Mouse (Mus musculus): ENCODE measurements around the gene Zfp128. TPM values are rescaled to one million over a fixed set of nuclear protein-coding genes. Genes with fewer than 3 reads are reported as not detected.
"Not testable (repeated sequence)": the region's sequence is repeated elsewhere in the genome, so short reads cannot be mapped to it uniquely, and the experiment has no call there.

The Zfp128 gene
- polyA plus RNA-seq (2015; fragmentation: Nextera tagmentation; extraction: Ambion mirVana), result 6.8 and 7.1 TPM in 2 replicates

DNA sequence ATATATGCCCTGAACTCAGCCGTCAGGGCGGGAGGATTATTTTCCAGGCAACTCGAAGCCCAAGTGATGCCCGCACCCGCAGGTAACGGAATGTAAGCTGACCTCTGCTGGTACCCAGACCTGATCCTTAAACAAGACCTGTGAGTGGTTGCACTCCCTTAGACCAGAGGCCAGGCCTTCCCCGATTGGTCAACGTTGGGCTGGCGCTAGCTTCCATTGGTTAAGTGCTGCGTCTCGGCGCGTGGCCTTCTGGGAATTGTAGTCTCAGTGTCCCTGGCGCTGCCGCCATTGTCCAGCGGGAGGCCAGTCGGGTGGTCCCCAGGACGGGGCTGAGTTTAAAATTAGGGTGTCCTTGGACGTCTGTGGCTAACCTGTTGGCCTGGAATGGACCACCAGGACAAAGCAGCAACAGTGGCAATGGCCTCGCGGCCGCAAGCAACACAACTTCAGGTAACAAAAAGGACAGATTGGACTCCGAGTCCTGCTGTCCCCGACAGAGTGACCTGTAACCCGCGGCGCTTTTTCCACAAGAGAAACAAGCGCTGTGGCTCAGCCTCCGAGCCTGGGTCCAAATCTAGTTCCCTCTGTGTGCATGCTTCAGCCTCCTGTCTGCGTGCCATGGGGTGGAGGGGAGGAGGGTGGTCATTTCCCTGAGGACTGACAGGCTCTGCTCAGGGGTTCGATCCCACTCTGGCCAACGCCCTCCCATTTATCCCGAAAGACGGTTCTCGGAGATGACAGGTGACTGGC lies at the start of gene Zfp128:
TSS of gene Zfp128 (plus strand) at position 267 of the 750 bp plus-strand sequence.
- ATAC-seq, result peak; percentile 99
- Histone ChIP-seq H3K4me2 (ENCODE audit: low read length) (peak within 1 kb of the TSS; percentile 83), H3K27ac (ENCODE audit: low read depth, low read length) (peak within 1 kb of the TSS; percentile 60), H3K4me3 (ENCODE audit: low read length) (peak within 1 kb of the TSS; percentile 76), H3K9ac (ENCODE audit: low read depth, low read length) (peak within 1 kb of the TSS; percentile 77), H3K36me3 (ENCODE audit: control insufficient read depth, insufficient read depth, low read length) (peaks cover 17% of the 10 kb centered on the region), H3K27me3 (replicated peaks; ENCODE audit: control insufficient read depth, insufficient read depth, low read length) (no peaks in the 10 kb centered on the region), H3K4me1 (ENCODE audit: control insufficient read depth, insufficient read depth, low read depth, low read length) (peaks cover 13% of the 10 kb centered on the region), H3K9me3 (ENCODE audit: control insufficient read depth, low read length) (no peaks in the 10 kb centered on the region)
- WGBS, result 1% methylated on average over 35 of the region's 35 CpGs

DNA sequence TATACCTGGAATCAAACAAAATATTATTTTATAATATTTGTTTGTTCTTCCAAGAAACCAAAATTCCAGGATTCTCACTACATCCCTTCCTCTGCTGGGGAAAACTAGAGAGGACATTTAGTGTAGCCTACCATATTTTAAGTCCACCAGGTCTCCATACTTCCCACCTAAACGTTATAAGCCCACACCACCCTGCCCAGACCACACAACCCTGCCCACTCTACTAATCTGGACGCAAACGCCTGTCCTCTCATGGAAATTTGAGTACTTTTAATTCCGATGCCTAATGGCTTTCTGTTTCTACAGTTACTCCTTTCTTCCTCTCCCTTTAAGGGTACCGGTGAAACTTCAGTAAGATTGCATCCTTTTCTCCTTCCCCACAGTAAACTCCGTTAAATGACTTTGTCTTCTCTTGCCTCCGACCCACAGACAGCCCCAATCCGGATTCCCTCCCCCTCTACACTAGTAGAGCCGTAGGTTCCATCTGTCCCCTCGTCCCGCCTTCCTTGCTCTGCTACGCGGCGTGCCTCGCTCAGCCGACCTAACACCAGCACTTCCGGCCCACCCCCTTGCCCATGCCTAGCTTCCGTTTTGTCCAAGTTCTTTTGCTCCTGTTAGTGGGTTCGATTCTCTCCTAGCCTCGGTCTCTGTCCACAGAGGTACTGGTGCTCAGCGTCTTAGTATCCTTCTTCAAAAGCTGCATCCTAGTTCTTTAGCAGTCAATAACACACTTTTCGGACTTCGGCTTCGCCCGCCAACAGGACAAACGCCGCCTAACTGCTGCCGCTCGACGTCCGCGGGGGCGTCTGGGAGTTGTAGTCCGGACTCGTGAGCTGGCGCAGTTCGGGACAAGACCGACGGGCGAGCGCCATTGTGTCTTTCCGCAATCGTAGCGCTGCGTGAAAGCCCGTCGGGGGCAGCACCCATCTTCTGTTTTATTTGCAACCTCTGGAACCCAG lies 46.5 kb upstream of the Zfp128 start, which contains the start of gene Zfp110:
TSS of gene Zfp110 (plus strand) at position 600 of the 959 bp plus-strand sequence.
- H3K4me3 ChIP-seq (ENCODE audit: low read length), result peak within 1 kb of the TSS; percentile 52
- peak within 1 kb of the TSS; percentile 63 for H3K4me2 ChIP-seq (ENCODE audit: low read length)
- H3K4me1 ChIP-seq (ENCODE audit: control insufficient read depth, insufficient read depth, low read depth, low read length), result no peaks in the 10 kb centered on the region
- H3K27me3 ChIP-seq (replicated peaks; ENCODE audit: control insufficient read depth, insufficient read depth, low read length), result no peaks in the 10 kb centered on the region
- H3K9me3 ChIP-seq (ENCODE audit: control insufficient read depth, low read length), result peaks cover 17% of the 10 kb centered on the region
- ATAC-seq, result peak; percentile 98
- peak within 1 kb of the TSS; percentile 55 for H3K9ac ChIP-seq (ENCODE audit: low read depth, low read length)
- H3K27ac ChIP-seq (ENCODE audit: low read depth, low read length), result peak within 1 kb of the TSS; percentile 40
- peaks cover 27% of the 10 kb centered on the region for H3K36me3 ChIP-seq (ENCODE audit: control insufficient read depth, insufficient read depth, low read length)
- WGBS, result 4% methylated on average over 47 of the region's 47 CpGs

DNA sequence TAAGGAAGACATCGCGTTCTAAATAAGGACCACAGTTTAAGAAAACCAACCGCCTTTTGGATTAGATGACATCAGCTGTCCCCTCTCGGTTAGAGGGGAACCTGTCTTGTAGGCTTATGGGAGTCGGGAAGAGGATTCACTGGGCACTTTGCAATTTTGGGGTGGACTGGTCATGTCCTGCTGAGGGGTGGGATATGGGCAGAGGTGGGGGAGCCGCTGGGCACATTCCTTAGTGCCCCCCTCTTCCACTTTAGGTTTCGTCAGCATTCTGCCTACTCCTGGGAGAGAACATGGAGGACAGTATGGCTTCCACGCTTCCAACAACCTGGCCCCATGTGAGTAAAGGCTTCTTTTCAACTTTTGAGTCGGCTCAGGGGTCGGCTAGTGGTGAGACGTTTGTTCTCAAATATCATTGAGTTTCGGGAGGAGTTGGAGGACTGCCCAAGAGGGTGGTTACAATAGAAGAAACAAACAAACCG lies 45.7 kb upstream of the Zfp128 start:
- H3K4me1 ChIP-seq (ENCODE audit: control insufficient read depth, insufficient read depth, low read depth, low read length), result no peaks in the 10 kb centered on the region
- peak overlapping the region; percentile 55 for H3K9ac ChIP-seq (ENCODE audit: low read depth, low read length)
- H3K36me3 ChIP-seq (ENCODE audit: control insufficient read depth, insufficient read depth, low read length), result peaks cover 33% of the 10 kb centered on the region
- ATAC-seq, result peak; percentile 60
- H3K27me3 ChIP-seq (replicated peaks; ENCODE audit: control insufficient read depth, insufficient read depth, low read length), result no peaks in the 10 kb centered on the region
- peak overlapping the region; percentile 63 for H3K4me2 ChIP-seq (ENCODE audit: low read length)
- WGBS, result 34% methylated on average over 13 of the region's 13 CpGs
- H3K4me3 ChIP-seq (ENCODE audit: low read length), result peak overlapping the region; percentile 52
- H3K9me3 ChIP-seq (ENCODE audit: control insufficient read depth, low read length), result peaks cover 21% of the 10 kb centered on the region
- H3K27ac ChIP-seq (ENCODE audit: low read depth, low read length), result peak overlapping the region; percentile 40

DNA sequence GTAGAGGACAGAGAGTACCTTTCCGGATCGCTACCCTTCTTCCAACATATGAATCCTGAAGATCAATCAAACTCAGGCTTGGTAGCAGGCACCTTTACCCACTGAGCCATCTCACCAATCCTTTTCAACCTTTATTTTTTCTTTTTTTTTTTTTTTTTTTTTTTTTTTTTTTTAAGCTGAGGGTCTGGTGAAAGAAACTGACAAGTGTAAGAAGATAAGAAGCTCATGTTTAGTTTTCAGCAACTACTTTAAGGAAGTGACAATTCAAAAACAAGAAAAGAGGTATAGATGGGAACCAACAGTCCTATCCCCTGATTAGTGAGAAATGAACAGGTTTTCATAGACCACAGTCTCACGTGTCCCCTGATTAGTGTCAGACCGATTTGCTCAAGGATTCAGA lies 45.2 kb upstream of the Zfp128 start:
- WGBS, result 94% methylated on average over 4 of the region's 4 CpGs
- H3K9me3 ChIP-seq (ENCODE audit: control insufficient read depth, low read length), result peaks cover 25% of the 10 kb centered on the region

DNA sequence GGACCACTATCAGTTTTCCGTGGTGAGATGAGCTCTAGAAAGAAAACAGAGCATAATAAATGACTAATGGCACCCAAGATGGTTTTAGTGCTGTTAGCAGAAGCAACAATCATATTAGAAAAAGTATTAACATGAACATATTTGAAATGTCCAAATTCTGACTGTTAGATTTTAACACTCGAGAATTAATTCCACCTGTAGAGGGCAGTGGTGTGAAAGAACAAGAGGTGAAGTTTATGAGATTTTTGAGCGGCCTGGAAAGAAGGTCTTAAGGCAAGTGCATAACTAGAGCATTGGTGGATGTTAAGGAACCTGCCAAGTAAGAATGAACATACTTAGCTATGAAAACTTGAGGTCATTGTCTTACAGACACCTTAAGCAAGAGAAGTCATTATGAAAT lies 6.7 kb upstream of the Zfp128 start:
- 27% methylated on average over 3 of the region's 3 CpGs for WGBS
- Histone ChIP-seq H3K36me3 (ENCODE audit: control insufficient read depth, insufficient read depth, low read length) (no peaks in the 10 kb centered on the region), H3K9me3 (ENCODE audit: control insufficient read depth, low read length) (peaks cover 2% of the 10 kb centered on the region; the same call in 1 of the 2 replicates), H3K4me3 (ENCODE audit: low read length) (no peak overlapping the region), H3K27ac (ENCODE audit: low read depth, low read length) (no peak overlapping the region), H3K9ac (ENCODE audit: low read depth, low read length) (no peak overlapping the region), H3K27me3 (replicated peaks; ENCODE audit: control insufficient read depth, insufficient read depth, low read length) (no peaks in the 10 kb centered on the region), H3K4me2 (ENCODE audit: low read length) (no peak overlapping the region), H3K4me1 (ENCODE audit: control insufficient read depth, insufficient read depth, low read depth, low read length) (no peaks in the 10 kb centered on the region)
- no peak for ATAC-seq

More for the DNA sequence above, 45.2 kb upstream of the Zfp128 start:
- no peak overlapping the region for H3K9ac ChIP-seq (ENCODE audit: low read depth, low read length)
- H3K4me2 ChIP-seq (ENCODE audit: low read length), result peak overlapping the region; percentile 63
- H3K36me3 ChIP-seq (ENCODE audit: control insufficient read depth, insufficient read depth, low read length), result peaks cover 39% of the 10 kb centered on the region
- H3K4me3 ChIP-seq (ENCODE audit: low read length), result peak overlapping the region; percentile 52
- H3K27ac ChIP-seq (ENCODE audit: low read depth, low read length), result no peak overlapping the region
- no peak for ATAC-seq
- no peaks in the 10 kb centered on the region for H3K4me1 ChIP-seq (ENCODE audit: control insufficient read depth, insufficient read depth, low read depth, low read length)
- no peaks in the 10 kb centered on the region for H3K27me3 ChIP-seq (replicated peaks; ENCODE audit: control insufficient read depth, insufficient read depth, low read length)

DNA sequence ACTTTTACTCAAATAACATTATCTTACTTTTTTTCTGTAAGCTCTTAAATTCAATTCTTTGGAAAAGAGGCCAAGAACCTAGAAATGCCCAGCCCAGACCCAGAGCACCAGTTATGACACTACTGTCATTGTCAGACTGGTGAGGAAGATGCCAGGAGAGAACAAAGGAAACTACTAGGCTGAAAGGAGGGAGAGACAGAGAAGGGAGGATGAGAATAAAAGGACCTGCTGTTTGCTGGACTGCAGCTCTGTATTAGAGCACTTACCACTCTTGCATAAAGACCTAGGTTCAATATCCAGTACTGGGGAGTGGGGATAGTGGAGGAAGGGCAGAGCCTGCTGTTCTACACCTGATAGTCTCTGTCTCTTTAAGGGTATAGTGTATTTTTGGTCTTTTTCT lies 941 bp upstream of the Zfp128 start:
- Histone ChIP-seq H3K27ac (ENCODE audit: low read depth, low read length) (no peak overlapping the region), H3K4me2 (ENCODE audit: low read length) (peak overlapping the region; percentile 83), H3K9ac (ENCODE audit: low read depth, low read length) (no peak overlapping the region), H3K9me3 (ENCODE audit: control insufficient read depth, low read length) (no peaks in the 10 kb centered on the region), H3K27me3 (replicated peaks; ENCODE audit: control insufficient read depth, insufficient read depth, low read length) (no peaks in the 10 kb centered on the region), H3K36me3 (ENCODE audit: control insufficient read depth, insufficient read depth, low read length) (peaks cover 6% of the 10 kb centered on the region), H3K4me3 (ENCODE audit: low read length) (peak overlapping the region; percentile 76), H3K4me1 (ENCODE audit: control insufficient read depth, insufficient read depth, low read depth, low read length) (peaks cover 13% of the 10 kb centered on the region)
- no peak for ATAC-seq

DNA sequence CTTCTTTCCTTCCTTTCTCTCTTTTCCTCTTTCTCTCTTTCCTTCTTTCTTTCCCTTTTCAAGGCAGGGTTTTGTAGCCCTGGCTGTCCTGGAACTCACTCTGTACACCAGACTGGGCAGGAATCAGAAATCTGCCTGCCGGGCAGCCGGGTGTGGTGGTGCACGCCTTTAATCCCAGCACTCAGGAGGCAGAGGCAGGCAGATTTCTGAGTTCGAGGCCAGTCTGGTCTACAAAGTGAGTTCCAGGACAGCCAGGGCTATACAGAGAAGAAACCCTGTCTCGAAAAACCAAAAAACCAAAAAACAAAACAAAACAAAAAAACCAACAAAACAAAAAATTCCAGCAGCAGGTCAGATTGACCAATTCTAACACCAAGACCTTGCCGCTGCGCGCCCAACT lies 480 bp upstream of the Zfp128 start:
- not testable (repeated sequence) for H3K9me3 ChIP-seq (ENCODE audit: control insufficient read depth, low read length); H3K27me3 ChIP-seq (replicated peaks; ENCODE audit: control insufficient read depth, insufficient read depth, low read length)
- Histone ChIP-seq H3K4me3 (ENCODE audit: low read length) (peak overlapping the region; percentile 76), H3K36me3 (ENCODE audit: control insufficient read depth, insufficient read depth, low read length) (peaks cover 11% of the 10 kb centered on the region), H3K27ac (ENCODE audit: low read depth, low read length) (peak overlapping the region; percentile 51; the same call in 1 of the 2 replicates), H3K9ac (ENCODE audit: low read depth, low read length) (peak overlapping the region; percentile 77), H3K4me2 (ENCODE audit: low read length) (peak overlapping the region; percentile 83), H3K4me1 (ENCODE audit: control insufficient read depth, insufficient read depth, low read depth, low read length) (peaks cover 13% of the 10 kb centered on the region)
- 49% methylated on average over 8 of the region's 8 CpGs for WGBS
- peak; percentile 21 for ATAC-seq

DNA sequence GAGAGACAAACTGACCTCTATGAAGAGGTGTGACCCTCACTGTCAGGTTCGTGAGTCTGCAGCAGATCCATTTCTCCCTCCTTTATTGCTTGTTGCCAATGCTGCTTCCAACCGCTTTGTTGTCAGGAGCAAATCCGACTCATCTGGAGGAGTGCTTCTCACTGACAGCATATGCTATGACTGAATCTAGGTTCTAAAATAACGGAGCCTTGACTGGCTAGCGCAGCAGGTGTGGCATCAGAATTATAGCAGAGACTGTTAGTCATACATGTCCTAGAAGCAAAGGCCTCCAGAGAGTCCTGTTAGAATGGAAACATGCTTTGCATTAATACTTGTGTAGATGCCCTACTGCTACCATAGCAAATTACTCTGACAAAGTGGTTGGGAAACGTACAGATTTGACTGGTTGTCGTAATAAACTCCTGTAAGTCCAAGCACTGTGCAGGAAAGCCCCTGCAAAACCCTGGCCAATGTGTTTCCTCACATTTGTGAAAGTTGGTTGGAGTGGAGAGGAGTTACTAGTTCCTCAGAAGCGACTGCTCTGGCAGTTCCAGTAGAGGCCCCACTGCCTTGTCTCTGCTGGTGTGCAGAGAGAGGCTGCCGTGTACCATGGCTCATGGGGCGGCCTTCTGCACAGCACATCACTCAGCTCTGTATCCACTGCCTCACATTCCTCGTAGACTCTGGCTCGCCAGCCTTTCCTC lies 5.7 kb downstream of the Zfp128 start:
- ATAC-seq, result no peak
- WGBS, result 93% methylated on average over 12 of the region's 12 CpGs

More for the DNA sequence above, 5.7 kb downstream of the Zfp128 start:
- Histone ChIP-seq H3K9ac (ENCODE audit: low read depth, low read length) (no peak overlapping the region), H3K4me3 (ENCODE audit: low read length) (no peak overlapping the region), H3K4me1 (ENCODE audit: control insufficient read depth, insufficient read depth, low read depth, low read length) (peaks cover 10% of the 10 kb centered on the region), H3K27me3 (replicated peaks; ENCODE audit: control insufficient read depth, insufficient read depth, low read length) (no peaks in the 10 kb centered on the region), H3K4me2 (ENCODE audit: low read length) (no peak overlapping the region), H3K36me3 (ENCODE audit: control insufficient read depth, insufficient read depth, low read length) (peaks cover 63% of the 10 kb centered on the region), H3K9me3 (ENCODE audit: control insufficient read depth, low read length) (no peaks in the 10 kb centered on the region), H3K27ac (ENCODE audit: low read depth, low read length) (no peak overlapping the region)
